Mouse (Mus musculus) liver, adult 2 months (tissue): ENCODE measurements around the gene Vopp1. TPM values are rescaled to one million over a fixed set of nuclear protein-coding genes. Genes with fewer than 3 reads are reported as not detected.
"Not testable (repeated sequence)": the region's sequence is repeated elsewhere in the genome, so short reads cannot be mapped to it uniquely, and the experiment has no call there.

Experiments
- DNase-seq: peaks from one replicate; pipeline ENCODE4 v3.0.0-alpha.2; 2011; ENCODE audit warnings: low read depth, low spot score; ENCODE audit errors: extremely low read depth
- H3K27ac ChIP-seq: fragments of 200-500 bp; replicated peaks from 2 replicates; pipeline ENCODE4 v1.5.1; 2012; ENCODE audit warnings: low read depth, mild to moderate bottlenecking, control low read depth, inconsistent platforms, low read length; ENCODE audit not compliant: insufficient read depth
- H3K27me3 ChIP-seq: fragments of 200-500 bp; 2 replicates; pipeline ENCODE4 v1.6.1; 2012; ENCODE audit warnings: mild to moderate bottlenecking, moderate library complexity, low read length, inconsistent platforms; ENCODE audit not compliant: control insufficient read depth, insufficient read depth
- H3K36me3 ChIP-seq: fragments of 200-500 bp; 2 replicates; pipeline ENCODE4 v1.6.1; 2012; ENCODE audit warnings: low read length, inconsistent platforms; ENCODE audit not compliant: control insufficient read depth, insufficient read depth
- H3K4me1 ChIP-seq: fragments of 200-500 bp; 2 replicates; pipeline ENCODE4 v1.6.1; 2011; ENCODE audit warnings: low read length; ENCODE audit not compliant: control insufficient read depth, insufficient read depth
- H3K4me3 ChIP-seq: fragments of 200-500 bp; 2 replicates; pipeline ENCODE4 v1.5.1; 2011; ENCODE audit warnings: low read depth, mild to moderate bottlenecking, control low read depth, low read length, moderate library complexity; ENCODE audit not compliant: insufficient read depth
- H3K79me2 ChIP-seq: fragments of 200-500 bp; 2 replicates; pipeline ENCODE4 v1.6.1; 2012; ENCODE audit warnings: inconsistent platforms, mild to moderate bottlenecking, low read length, moderate library complexity; ENCODE audit not compliant: control insufficient read depth, insufficient read depth
- H3K9ac ChIP-seq: fragments of 200-500 bp; 2 replicates; pipeline ENCODE4 v1.6.1; 2012; ENCODE audit warnings: low read depth, mild to moderate bottlenecking, control low read depth, inconsistent platforms, low read length
- CTCF ChIP-seq: fragments of 200-500 bp; IDR thresholded peaks from 2 replicates; pipeline ENCODE4 v1.5.1; 2011; ENCODE audit warnings: low read depth, low read length, control low read depth
- POLR2A ChIP-seq: fragments of 200-500 bp; IDR thresholded peaks from 2 replicates; pipeline ENCODE4 v1.6.1; 2011; ENCODE audit warnings: low read length, control low read depth; ENCODE audit not compliant: insufficient read depth; ENCODE audit errors: extremely low read depth
- WGBS: fragments of 180-500 bp; shearing (Covaris S2); methylation state at CpG from one replicate; pipeline ENCODE4 v1.1.7; 2018; 5-methylcytosine and 5-hydroxymethylcytosine counted together
- polyA plus RNA-seq: library from polyadenylated mRNA; depleted of rRNA; stranded (reverse); fragments of >200 nt; gene quantifications from 2 replicates; pipeline ENCODE4 v1.2.3, GENCODE M21; 2012; rRNA removed
- total RNA-seq: library from RNA; depleted of rRNA; stranded (reverse); fragments of >200 nt; gene quantifications from 2 replicates; pipeline ENCODE4 v1.2.3, GENCODE M21; 2014; rRNA removed

The Vopp1 gene
- total RNA-seq (3.0 and 3.9 TPM in 2 replicates), polyA plus RNA-seq (1.4 and 1.6 TPM in 2 replicates)

- Histone ChIP-seq H3K36me3 (no peaks in the 10 kb centered on the region), H3K4me3 (peak within 1 kb of the TSS; percentile 93), H3K27me3 (no peaks in the 10 kb centered on the region; the same call in 1 of the 2 replicates), H3K9ac (peak within 1 kb of the TSS; percentile 91), H3K27ac (peak within 1 kb of the TSS; percentile 47), H3K79me2 (no peaks in the 10 kb centered on the region), H3K4me1 (no peaks in the 10 kb centered on the region; the same call in 1 of the 2 replicates)
- TF ChIP-seq CTCF (no peak), POLR2A (no peak)
- WGBS = under 1% methylated on average over 86 of the region's 87 CpGs
- DNase-seq = peak; percentile 13
Measured at GRCm38 (mm10) chr6:57824422-57825258, at the start of gene Vopp1. Gene Vopp1 (minus strand): TSS chr6:57825159.

GRCm38 (mm10) chr6:57859043-57860042 is 34.4 kb upstream of the Vopp1 start:
- Histone ChIP-seq H3K27me3 (no peaks in the 10 kb centered on the region), H3K79me2 (no peaks in the 10 kb centered on the region), H3K4me1 (peaks cover 2% of the 10 kb centered on the region; the same call in 1 of the 2 replicates), H3K27ac (no peak overlapping the region), H3K9ac (no peak overlapping the region), H3K36me3 (no peaks in the 10 kb centered on the region), H3K4me3 (no peak overlapping the region)
- peak; percentile 31 for DNase-seq
- WGBS = 46% methylated on average over 6 of the region's 6 CpGs
- no peak for TF ChIP-seq POLR2A
- TF ChIP-seq CTCF = peak; percentile 47

- not testable (repeated sequence) for H3K27ac ChIP-seq, H3K27me3 ChIP-seq, H3K79me2 ChIP-seq, H3K4me3 ChIP-seq, H3K4me1 ChIP-seq, H3K36me3 ChIP-seq, DNase-seq, H3K9ac ChIP-seq
- 87% methylated on average over 5 of the region's 5 CpGs for WGBS
Measured at GRCm38 (mm10) chr6:57851177-57851576, 26.2 kb upstream of the Vopp1 start.

- Histone ChIP-seq H3K27ac (no peak within 1 kb of the TSS), H3K4me3 (no peak within 1 kb of the TSS), H3K36me3 (no peaks in the 10 kb centered on the region), H3K9ac (no peak within 1 kb of the TSS), H3K27me3 (no peaks in the 10 kb centered on the region), H3K79me2 (no peaks in the 10 kb centered on the region), H3K4me1 (no peaks in the 10 kb centered on the region)
- 54% methylated on average over 1 of the region's 1 CpGs for WGBS
- TF ChIP-seq POLR2A (no peak), CTCF (no peak)
- no peak for DNase-seq
Measured at GRCm38 (mm10) chr6:57850286-57850685, 25.3 kb upstream of the Vopp1 start, which contains the start of gene Vmn1r21. Gene Vmn1r21 (minus strand): TSS chr6:57850343.

- Histone ChIP-seq H3K79me2 (no peaks in the 10 kb centered on the region), H3K9ac (no peak overlapping the region), H3K4me1 (no peaks in the 10 kb centered on the region), H3K4me3 (no peak overlapping the region), H3K36me3 (no peaks in the 10 kb centered on the region), H3K27me3 (no peaks in the 10 kb centered on the region), H3K27ac (no peak overlapping the region)
- WGBS = 71% methylated on average over 2 of the region's 2 CpGs
- no peak for TF ChIP-seq CTCF
- no peak for TF ChIP-seq POLR2A
- DNase-seq = no peak
Measured at GRCm38 (mm10) chr6:57839693-57840408, 14.9 kb upstream of the Vopp1 start.
